Mouse (Mus musculus): Measurements from ENCODE around the gene Zfp366.

Gene Zfp366

DNA sequence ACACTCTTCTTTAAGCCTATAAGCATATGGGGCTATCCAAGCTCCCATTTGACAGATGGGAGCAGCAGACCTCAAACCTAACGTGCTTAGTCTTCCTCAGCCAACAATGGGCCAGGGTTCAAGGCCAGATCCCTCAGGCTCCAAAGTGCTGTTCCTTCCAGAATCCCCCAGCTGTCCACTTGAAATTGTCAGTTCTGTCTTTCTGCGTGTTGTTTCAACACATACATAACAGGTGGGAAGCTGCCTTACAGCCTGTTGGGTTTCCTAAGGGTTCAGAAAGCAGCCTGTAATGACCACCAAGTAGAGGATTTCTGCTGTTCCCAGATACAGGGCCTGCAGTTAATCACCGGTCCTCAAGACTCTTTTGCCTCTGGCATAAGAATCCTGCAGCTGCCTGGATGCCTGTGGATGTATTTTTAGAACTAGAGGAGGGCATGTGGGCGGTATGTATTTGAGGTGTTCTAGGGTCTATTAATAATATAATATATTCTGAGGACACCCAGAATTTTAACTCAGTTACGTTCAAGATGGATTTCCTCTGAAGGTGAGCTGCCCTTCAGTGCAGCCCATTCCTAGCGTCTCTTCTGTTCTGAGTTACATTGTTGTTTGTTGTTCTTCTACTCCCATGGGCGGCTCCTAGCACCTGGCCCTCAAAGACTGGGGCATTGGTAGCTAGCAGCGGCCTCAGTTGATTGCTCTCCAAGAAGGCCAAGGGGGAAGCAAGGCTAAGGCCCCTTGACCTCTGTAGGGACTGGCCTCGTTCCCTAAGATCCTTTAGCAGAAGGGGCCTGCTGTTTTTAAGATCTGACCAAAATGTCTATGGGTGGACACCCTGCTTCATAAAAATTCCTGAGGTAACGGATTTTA is 41.0 kb downstream of the Zfp366 start:
- no peak for DNase-seq (ENCODE audit: extremely low read depth, low read depth, low spot score)

DNA sequence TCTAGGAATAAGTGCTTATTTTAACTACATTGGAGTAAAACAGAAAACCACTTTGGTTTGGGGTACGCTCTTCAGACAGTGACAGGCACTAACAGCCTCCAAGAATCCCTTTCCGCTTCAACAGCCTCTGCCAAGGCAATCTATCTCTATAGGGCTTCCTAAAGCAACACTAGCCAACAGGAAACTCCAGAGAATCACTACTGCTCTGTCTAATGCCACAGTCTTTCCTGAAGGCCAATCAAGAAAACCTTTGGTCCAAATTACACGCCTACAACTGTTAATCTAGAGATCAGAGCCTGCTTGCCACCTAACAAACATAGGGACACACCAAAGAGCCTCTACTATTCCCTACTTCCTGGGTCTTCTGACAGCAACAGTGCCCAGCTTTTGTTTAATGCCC is 42.2 kb downstream of the Zfp366 start:
- DNase-seq (ENCODE audit: extremely low read depth, low read depth, low spot score), result no peak

DNA sequence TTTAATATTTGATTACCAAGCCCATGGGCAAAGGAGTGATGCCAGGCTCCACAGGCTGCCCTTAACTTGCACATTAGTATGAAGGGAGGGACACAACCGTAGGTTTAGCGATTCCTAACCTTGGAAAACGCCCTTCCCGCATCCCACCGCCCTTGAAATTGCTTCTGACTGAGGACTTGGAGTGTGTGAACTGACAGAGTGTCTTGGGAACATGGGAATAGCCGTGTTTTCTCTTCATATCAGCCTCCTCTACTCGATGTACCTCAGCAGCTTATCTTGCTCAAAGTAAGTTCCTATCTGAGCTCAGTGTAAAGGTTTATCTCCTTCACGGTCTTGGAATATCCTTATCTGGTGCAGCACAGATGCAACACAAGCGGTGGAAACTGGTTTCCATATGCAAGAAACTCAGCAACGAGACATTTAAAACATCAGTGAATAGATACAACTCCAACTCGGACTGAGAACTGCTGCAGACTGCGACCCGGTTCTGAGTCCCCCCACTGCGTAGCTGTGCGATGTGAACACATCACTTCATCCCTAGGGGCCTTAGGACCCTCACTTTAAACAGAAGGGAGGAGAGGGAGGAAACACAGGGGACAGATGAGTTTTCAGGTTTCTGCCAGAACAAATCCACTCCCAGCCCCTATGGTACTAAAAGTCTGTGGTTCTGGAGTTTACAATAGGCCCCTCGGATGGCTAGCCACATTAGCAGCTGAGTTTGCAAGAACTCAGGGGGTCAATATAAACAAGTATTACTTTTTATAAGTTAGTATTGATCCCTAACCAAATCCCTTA is 43.0 kb downstream of the Zfp366 start:
- no peak for DNase-seq (ENCODE audit: extremely low read depth, low read depth, low spot score)

DNA sequence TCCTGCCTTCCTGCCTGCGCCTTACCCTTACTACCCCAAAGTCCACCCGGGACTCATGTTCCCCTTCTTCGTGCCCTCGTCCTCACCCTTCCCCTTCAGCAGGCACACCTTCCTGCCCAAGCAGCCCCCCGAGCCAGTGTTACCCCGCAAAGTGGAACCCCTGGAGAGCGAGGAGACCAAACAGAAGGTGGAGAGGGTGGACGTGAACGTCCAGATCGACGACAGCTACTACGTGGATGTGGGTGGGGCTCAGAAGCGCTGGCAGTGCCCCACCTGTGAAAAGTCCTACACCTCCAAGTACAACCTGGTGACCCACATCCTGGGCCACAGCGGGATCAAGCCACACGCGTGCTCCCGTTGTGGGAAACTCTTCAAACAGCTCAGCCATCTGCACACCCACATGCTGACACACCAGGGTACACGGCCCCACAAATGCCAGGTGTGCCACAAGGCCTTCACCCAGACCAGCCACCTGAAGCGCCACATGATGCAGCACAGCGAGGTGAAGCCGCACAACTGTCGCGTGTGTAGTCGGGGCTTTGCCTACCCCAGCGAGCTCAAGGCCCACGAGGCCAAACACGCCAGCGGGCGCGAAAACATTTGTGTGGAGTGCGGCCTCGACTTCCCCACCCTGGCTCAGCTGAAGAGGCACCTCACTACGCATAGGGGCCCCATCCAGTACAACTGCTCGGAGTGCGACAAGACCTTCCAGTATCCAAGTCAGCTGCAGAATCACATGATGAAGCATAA is 44.4 kb downstream of the Zfp366 start:
- no peak for DNase-seq (ENCODE audit: extremely low read depth, low read depth, low spot score)

DNA sequence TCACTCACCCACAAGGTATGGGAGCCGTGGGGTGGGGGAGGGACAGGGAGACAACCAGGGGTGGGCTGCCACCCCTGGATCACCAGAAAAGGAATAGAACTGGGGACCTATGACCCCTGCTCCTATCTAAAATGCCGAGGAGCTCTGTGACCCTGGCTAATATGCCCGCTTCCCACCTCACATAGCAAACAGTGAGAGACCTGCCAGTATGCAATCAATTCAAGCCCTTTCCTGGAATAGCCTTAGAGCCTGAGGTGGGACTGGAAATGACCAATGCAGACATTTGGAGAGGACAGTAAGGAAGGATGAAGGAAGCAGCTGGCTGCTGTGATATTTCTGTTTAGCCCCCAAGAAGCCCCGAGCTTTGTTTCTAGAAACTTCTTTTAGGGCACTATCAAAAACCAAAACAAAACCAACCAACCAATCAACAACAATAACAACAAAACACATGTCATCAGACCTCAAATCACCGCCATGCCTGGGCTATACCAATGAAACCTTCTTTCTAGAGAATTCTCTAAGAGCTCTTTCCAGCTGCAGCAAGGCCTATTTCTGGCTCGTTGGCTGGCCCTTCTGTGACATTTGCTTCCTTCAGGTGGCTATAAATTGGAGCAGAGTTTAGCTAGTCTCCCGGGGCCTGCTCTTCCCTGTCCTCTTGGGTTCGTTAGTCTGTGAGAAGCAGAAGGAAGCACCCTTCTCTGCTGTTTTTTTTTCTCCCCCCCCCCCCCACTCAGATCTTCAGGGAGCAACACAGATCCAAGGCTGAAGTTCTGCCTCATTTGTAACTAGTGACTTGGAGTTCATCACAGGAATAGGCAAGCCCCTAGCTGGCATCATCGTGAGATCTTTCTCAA is 45.2 kb downstream of the Zfp366 start:
- DNase-seq (ENCODE audit: extremely low read depth, low read depth, low spot score), result no peak

DNA sequence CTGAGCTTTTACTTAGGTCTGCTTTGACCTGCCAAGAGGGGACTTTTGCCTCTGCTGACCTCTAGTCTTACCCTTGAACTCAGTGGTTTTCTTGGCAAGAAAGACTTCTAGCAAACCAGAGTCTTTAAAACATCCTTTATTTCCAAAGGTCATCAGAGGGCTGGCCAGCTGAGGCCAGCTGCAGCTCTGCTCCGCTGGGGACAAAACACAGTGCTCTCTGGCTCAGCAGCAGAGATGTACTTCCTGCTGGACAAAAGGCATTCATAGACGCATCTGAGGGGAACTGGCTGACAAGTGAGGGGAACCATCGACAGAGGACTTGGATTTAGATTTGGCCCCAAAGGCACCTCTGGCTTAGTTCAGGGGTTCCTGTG is 45.9 kb downstream of the Zfp366 start:
- DNase-seq (ENCODE audit: extremely low read depth, low read depth, low spot score), result no peak

DNA sequence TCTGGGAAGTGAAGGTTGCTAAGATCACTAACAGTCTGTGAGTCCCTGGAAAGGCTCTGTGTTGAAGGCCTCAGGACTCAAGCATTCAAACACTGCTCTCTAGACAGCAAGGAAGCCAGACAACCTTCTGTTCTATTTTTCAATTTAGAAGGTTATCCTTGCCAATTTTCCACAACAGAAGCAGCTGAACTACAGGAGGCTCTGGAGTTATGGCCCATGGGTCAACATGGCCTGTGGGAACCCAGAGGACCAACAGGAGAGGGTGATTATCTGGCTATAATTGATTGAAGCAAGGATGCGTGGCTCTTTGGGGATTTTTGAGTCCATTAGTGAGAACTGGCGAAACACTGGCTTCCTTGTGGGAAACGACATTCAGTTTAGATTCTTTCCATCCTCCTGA is 48.7 kb downstream of the Zfp366 start:
- DNase-seq (ENCODE audit: extremely low read depth, low read depth, low spot score), result no peak

DNA sequence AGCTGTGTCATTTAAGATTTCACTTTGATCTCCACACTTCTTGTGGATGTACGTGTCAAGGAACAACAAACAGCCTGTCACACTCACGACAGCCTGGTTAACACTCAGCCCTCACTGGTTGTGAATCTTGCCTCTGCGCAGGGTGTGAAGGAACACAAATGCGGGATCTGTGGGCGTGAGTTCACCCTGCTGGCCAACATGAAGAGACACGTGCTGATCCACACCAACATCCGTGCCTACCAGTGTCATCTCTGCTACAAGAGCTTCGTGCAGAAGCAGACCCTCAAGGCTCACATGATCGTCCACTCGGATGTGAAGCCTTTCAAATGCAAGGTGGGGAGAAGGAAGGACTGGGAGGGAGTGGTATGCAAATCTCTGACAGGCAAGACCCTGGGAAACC is 49.3 kb downstream of the Zfp366 start:
- DNase-seq (ENCODE audit: extremely low read depth, low read depth, low spot score), result no peak

DNA sequence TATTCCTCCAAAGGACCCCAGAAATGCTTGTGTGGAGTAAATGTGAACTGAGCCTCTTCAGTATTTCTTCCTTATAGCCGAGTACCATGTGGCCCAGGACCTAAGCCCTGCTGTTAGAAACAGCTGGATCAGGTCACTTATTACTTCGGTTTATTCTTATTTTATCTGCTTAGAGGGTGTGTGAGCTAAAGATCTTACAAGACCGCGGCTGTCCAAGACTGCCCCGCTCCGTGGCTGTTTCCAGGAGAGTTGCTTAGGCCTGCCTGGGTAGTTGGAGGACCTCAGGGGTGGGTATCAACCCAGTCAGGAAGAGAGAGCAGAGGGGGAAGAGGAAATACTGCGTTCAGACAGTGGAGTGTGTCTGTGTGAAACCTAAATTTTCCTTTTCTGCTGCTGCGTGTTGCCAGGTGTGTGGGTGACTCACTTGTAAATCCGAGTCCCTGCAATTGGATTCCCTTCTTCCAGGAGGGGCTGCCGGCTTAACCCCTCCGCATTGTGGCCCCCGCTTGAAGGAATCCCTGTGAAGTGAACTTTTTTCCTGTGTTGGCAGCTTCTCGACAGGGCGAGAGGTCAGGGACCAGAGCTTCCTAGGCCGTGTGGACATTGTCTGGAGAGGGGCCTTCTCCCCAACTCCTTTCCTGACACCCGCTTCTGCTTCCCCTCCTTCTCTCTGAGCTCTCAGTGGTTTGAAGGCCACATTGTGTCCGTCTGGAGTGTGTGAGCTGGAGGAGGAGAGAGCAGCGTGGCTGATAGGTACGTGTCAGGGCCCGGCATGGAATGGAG is 51.0 kb downstream of the Zfp366 start:
- no peak for DNase-seq (ENCODE audit: extremely low read depth, low read depth, low spot score)

DNA sequence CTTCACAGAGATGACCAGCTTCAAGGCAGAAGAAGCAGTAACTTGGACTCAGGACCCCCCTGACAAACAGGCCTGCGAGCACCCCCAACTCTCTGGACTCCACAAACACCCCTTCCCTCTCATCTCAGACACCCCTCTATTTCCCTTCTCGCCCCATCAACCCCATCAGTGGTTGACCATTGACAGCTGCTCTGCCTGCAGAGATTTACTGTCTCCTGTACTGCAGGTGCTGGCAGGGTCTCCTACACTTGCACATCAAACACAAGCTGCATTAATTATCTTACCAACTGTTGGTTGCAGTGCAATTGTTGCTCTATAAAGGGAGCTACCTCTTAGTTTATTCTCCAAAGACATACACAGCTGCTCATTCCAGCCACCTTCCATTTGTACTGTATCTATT is 51.6 kb downstream of the Zfp366 start:
- DNase-seq (ENCODE audit: extremely low read depth, low read depth, low spot score), result no peak

DNA sequence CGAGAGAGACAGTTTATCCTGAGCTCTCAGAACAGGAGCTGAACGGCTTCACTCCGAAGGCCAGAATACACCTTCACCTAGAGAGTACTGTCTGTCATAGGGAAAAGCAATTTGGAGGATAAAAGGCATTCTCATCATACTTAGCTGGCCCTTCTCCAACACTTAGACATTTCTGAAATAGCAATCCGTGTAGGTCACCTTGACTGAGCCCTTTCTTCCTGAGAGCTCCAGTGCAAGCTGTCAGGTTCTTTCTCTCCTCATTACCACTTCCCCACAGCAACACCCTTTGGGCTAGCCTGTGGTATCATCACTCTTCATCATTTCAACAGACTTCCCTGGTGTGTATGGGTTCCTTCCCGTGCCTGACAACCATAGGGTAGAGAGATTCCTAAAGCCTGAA is 52.5 kb downstream of the Zfp366 start:
- DNase-seq (ENCODE audit: extremely low read depth, low read depth, low spot score), result no peak

DNA sequence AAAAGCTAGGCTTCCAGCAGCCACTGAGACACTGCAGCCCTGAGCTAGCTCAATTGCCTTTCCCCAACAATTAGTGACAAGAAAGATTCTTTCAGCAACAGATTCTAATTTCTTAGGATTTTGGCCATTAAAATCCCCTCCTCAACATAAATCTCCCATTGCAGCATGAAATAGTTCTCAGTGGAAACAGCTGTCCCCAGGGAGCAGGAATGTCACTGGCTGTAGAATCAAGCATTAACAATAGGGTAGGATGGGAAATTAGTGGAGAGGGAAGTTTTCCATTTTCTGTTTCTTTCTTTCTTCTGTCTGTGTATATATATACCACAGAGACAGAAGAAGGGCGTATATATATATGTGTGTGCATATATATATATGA is 53.2 kb downstream of the Zfp366 start:
- no peak for DNase-seq (ENCODE audit: extremely low read depth, low read depth, low spot score)

DNA sequence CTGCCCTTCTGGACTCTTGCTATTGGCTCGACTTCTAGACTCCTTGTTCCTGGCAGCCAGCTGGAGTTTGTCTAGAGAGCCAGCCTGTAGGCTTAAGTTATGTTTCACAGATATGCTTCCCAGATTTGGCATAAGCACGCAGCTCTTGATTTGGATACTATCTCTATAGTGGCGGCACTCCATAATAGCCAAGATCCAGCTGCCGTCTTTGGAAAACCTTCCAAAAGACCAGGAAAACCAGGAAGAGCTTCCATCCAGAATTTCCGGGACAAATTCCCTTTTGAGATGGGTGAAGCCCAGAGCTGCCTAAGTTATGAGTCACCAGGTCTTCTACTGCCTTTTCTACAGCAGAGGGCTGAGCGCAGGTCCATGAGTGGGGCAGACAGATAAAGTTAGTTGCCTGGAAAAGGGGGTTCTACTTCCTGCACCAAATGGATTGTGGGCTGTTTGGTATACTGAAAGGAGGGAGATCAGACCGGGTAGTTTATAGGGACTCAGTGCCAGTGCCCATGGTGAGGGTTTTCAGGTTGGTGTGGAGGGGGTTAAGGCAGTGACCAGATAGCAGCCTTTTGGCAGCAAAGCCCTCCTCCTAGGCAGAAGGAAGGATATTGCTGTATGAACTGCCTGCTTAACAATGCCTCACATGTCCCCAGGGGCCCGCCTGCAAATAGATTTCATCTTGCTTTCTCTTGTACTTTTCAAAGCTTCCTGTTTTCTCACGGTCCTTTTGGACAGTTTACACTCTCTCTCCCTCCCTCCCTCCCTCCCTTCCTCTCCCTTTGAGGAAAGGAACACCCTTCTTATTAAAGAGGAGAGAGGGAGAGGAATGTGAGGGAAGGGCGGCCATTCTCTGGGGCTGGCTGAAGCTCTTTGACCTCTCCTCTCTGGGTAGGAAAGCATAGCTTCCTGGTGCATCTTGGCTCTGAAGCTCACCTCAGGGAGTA is 53.9 kb downstream of the Zfp366 start:
- DNase-seq (ENCODE audit: extremely low read depth, low read depth, low spot score), result no peak

DNA sequence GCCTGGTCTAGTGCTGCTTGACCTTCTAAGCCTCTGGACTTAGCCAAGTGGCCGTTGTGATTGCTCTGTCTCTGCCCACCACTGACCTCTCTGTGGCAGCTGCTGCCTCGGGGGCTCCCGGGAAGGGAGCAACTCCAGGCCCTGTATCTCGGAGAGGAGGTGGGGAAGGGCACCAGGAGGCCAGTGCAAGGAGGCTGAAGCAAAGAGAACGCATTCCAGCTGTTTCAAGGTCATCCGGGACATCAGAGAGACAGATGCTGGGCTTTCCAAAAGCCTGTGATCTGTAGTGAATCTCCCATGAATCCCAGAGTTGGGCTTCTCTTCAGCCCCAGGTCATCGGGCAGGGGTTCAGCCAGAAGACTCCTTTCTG is 54.5 kb downstream of the Zfp366 start:
- DNase-seq (ENCODE audit: extremely low read depth, low read depth, low spot score), result no peak

DNA sequence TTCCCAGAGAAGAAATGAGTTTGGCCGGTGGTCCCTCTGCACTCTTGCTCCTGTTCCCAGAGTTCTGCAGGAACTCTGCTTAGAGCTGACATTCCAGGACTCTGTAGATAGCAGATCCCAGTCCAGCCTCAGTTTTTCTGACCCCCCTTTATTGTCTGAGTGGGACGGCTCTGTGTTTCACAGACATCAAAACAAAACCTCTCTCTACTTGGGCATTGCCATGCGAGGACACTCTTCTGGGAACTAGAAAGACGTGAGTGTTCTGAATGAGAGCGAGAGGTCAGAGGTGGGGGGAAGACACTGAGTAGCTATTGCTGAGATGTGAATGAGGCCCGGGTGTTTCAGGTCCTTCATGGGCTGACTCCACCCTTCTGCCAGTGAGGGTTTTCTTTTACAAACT is 55.1 kb downstream of the Zfp366 start:
- DNase-seq (ENCODE audit: extremely low read depth, low read depth, low spot score), result no peak

DNA sequence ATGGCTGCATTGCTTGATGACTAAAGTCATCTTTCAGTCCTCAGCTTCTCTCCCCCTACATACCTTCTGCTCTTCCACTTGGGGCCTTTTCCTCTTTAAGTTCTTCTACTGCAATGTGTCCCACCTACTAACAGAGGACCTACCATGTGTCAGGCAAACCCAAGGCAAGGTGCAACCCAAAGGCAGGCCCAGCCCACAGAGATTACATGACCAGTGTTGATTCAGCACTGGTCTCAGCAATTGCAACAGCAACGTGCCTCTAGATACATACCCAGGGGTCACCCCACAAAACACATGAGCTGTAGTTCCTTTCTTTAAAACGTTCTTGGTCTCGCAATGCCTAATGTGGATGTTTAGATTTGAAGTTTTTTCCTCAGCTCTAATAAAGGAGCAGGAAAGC is 57.4 kb downstream of the Zfp366 start:
- DNase-seq (ENCODE audit: extremely low read depth, low read depth, low spot score), result no peak

DNA sequence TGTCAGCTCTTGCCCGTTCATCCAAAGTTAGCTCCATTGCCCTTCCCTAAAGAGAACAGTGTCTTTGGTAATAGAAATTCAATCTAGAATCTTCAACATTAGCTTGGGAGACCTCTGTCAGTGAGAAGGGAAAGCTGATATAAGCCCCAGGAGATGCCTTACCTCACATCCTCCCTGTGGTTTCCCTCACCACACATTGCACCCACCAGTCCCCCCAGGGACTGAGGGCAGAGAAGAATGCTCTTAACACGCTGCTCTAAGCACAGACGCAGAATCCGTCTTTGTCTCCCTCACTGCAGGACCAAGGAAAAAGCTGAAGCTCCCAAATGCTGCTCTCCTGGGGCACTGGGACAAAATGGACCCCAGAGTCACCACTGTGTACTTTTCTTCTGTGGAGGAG is 58.3 kb downstream of the Zfp366 start:
- DNase-seq (ENCODE audit: extremely low read depth, low read depth, low spot score), result no peak

DNA sequence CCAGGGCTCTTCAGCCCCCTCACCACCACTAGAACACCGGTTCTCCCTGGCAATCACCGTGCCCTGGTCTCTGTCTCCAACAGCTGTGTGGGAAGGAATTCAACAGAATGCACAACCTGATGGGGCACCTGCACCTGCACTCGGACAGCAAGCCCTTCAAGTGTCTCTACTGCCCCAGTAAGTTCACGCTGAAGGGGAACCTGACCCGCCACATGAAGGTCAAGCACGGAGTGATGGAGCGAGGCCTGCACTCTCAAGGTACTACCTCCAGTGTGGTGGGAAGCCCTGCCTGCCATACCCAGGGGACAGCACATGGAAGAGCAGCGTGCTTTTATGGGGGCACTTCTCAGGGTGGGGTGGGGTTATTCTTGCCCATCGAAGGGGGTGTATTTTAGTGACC is 59.2 kb downstream of the Zfp366 start:
- no peak for DNase-seq (ENCODE audit: extremely low read depth, low read depth, low spot score)

DNA sequence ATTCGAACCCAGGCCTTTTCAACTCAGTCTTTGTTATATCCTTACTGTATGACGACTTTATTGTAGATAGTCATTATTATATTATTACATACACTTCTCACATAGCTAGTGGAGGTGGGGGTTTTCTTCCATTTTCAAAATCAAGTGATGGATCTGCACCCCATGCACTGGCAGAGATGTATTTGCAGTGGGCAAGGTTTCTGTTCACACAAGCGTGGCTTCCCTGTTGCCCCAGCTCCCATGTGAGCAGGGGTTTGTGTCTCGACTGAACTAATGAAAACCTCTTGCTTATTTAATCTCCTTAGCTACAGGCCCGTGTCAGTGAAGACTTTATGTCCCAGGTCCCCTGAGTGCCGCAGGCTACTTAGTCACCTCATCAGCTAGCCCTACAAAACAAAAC is 59.8 kb downstream of the Zfp366 start:
- no peak for DNase-seq (ENCODE audit: extremely low read depth, low read depth, low spot score)

Measured in fat pad, adult 2 months (tissue).